In genomic region chr17:15518186-15518585, GRCm38 (mm10) we compare ENCODE assay signal across 13 mouse cellular contexts.
"Had no signal": no experiment of that assay in that cellular context is flagged by ENCODE, and none has a peak within 500 bp of the region (broad histone marks: within the 10 kb centered on the region; RNA-seq: fewer than 3 reads in every experiment).

No protein-coding gene starts in this region.

- DNase-seq: kidney, adult 8-10 months; kidney, postnatal 4 days; layer of hippocampus, postnatal 36 days; lung, postnatal 14 days; right cerebral cortex, adult 18-20 months; thymus, postnatal 4 days had no signal

- H3K9me3 ChIP-seq: limb, embryonic 15.5 days; liver, embryonic 12.5 days; lung, embryonic 15.5 days; neural tube, embryonic 15.5 days had no signal

- H3K4me1 ChIP-seq: limb, embryonic 15.5 days; liver, embryonic 12.5 days; lung, embryonic 15.5 days; neural tube, embryonic 15.5 days had no signal

- H3K4me3 ChIP-seq: limb, embryonic 15.5 days; liver, embryonic 12.5 days; lung, embryonic 15.5 days; myocyte; neural tube, embryonic 15.5 days had no signal

- H3K4me2 ChIP-seq: limb, embryonic 15.5 days; liver, embryonic 12.5 days; lung, embryonic 15.5 days; midbrain, embryonic 11.5 days; neural tube, embryonic 15.5 days had no signal

- H3K9ac ChIP-seq: limb, embryonic 15.5 days; liver, embryonic 12.5 days; lung, embryonic 15.5 days; neural tube, embryonic 15.5 days had no signal

- H3K27ac ChIP-seq: limb, embryonic 15.5 days; liver, embryonic 12.5 days; lung, embryonic 15.5 days; neural tube, embryonic 15.5 days; stomach, postnatal 0 days had no signal

- H3K27me3 ChIP-seq: limb, embryonic 15.5 days; liver, embryonic 12.5 days; lung, embryonic 15.5 days; neural tube, embryonic 15.5 days had no signal
